Mouse (Mus musculus): Measurements from ENCODE around the gene Fam13c.

The Fam13c gene

GRCm38 (mm10) chr10:70519640-70520099 lies 79.4 kb downstream of the Fam13c start:
- no peak for DNase-seq (ENCODE audit: extremely low spot score, low read depth, low spot score)

GRCm38 (mm10) chr10:70520143-70521131 lies 80.2 kb downstream of the Fam13c start:
- peak; percentile 56 for DNase-seq (ENCODE audit: extremely low spot score, low read depth, low spot score)

DNA sequence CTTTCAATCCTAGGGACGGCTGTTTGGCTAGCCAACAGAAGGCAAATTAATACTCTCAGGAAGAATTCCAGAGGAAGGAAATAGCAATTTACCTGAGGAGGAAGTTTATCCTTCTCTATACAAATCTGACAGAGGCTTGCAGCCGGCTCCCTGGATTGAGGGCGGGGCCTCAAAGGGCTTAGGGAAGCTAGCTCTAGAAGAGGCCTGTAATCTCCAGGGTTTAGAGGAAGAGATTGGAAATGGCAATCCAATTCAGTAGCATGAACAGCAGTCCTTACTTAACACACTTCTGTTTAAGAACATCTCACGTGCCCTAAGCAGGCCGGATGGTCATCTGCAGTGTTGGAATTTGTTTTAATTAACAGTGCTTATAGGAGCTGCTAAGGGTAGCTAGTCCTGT lies 81.1 kb downstream of the Fam13c start:
- no peak for DNase-seq (ENCODE audit: extremely low spot score, low read depth, low spot score)

- DNase-seq (ENCODE audit: extremely low spot score, low read depth, low spot score), result no peak
Observed at GRCm38 (mm10) chr10:70530185-70530823, 90.0 kb downstream of the Fam13c start.

DNA sequence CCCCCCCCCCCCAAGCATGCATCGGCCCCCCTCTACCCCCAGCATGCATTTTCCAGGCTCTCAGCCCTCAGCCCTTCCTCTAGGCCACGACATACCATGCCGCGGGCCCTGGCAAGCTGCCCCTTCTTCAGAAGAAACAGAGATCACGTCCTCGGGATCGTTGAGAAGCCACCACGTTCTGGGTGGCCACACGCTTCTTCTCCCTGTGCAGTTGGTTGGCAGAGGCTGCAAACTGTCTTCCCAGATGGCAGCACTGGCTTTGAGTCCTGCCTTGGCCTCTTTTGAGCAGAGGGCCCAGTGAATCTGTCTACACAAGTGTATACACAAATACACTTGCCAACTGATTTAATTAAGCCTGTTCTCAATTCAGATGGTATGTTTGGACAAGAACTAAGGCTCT lies 92.0 kb downstream of the Fam13c start:
- no peak for DNase-seq (ENCODE audit: extremely low spot score, low read depth, low spot score)

DNA sequence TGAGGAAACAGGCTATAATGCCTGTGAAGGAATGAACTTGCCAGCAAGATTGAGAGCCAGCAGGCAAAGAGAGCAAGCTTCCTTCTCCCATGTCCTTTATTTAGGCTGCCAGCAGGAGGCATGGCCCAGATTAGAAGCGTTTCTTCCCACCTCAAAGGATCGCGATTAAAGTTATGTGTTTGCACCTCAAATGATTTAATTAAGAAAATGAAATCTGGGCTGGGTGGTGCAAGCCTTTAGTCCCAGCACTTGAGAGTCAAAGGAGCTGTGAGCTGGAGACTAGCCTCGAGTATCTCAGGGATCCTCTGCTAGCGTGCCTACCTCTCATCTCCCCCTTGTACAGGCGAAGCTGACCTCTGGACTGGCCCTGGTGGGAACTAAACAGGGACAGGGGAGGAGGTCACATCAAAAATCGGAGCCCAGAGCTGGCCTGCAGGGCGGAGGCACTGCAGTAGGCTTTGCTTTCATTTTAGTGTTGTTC lies 93.1 kb downstream of the Fam13c start:
- no peak for DNase-seq (ENCODE audit: extremely low spot score, low read depth, low spot score)

GRCm38 (mm10) chr10:70533986-70534385 lies 93.7 kb downstream of the Fam13c start:
- no peak for DNase-seq (ENCODE audit: extremely low spot score, low read depth, low spot score)

GRCm38 (mm10) chr10:70534571-70534970 lies 94.3 kb downstream of the Fam13c start:
- no peak for DNase-seq (ENCODE audit: extremely low spot score, low read depth, low spot score)

GRCm38 (mm10) chr10:70535401-70535800 lies 95.1 kb downstream of the Fam13c start:
- no peak for DNase-seq (ENCODE audit: extremely low spot score, low read depth, low spot score)

- no peak for DNase-seq (ENCODE audit: extremely low spot score, low read depth, low spot score)
Observed at GRCm38 (mm10) chr10:70537694-70538093, 97.4 kb downstream of the Fam13c start.

GRCm38 (mm10) chr10:70539251-70539650 lies 99.0 kb downstream of the Fam13c start:
- no peak for DNase-seq (ENCODE audit: extremely low spot score, low read depth, low spot score)

DNA sequence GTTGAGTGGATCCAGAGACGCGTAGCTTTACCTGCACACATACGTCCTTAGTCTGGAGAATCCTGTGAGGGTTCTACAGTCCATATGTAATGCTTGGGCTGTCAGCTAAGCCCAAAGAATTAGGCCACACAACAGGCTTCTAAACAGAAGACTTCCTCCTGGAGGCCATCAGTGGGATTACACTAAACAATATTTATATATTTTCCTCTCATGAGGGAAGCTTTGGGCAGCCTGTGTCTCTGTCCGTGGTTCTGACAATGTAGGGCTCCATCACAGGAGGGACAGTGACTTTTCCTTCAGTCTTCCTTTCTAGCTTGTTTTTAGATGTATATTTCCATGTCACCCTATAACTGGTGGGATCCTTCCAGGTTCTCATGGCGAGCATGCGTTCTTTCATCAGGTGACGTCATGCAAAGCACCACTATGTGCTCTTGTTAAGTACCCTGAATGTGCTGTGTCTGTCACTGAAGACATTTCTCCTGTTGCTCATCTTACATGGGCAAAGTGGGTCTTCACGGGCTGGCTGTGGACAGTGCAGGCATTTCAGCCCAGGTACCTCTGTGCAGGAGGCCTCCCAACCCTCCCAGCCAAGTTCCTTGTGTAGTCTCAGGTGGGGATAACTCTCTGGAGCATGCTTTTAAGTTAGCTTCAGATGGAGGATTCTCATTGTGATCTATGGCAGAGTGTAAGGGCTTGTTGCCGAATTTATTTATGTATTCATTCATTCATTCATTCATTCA lies 100.3 kb downstream of the Fam13c start:
- no peak for DNase-seq (ENCODE audit: extremely low spot score, low read depth, low spot score)

DNA sequence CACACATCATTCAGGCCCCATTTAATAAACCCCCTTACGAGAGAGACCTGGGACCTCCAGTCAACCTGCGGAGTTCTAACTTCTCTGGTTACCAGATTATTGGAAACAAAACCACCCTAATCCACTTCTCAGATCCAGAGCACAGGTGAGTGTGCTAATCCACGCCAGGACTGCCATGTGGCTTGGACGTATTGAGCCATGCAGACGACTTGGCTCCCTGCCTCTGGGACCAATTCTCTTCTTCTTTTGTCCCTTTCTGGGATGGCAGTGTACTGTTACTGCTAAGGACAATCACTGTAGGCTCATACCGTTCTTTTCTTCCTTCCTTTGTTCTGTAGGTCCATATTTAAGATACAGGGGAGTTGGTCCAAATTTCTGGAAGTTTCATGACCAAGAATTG lies 102.6 kb downstream of the Fam13c start:
- no peak for DNase-seq (ENCODE audit: extremely low spot score, low read depth, low spot score)

- no peak for DNase-seq (ENCODE audit: extremely low spot score, low read depth, low spot score)
Observed at GRCm38 (mm10) chr10:70552531-70552930, 112.2 kb downstream of the Fam13c start.

GRCm38 (mm10) chr10:70563636-70564035 lies 123.4 kb downstream of the Fam13c start:
- DNase-seq (ENCODE audit: extremely low spot score, low read depth, low spot score), result peak; percentile 31

GRCm38 (mm10) chr10:70581556-70582211 lies 141.4 kb downstream of the Fam13c start:
- DNase-seq (ENCODE audit: extremely low spot score, low read depth, low spot score), result no peak

GRCm38 (mm10) chr10:70584171-70584570 lies 143.9 kb downstream of the Fam13c start:
- no peak for DNase-seq (ENCODE audit: extremely low spot score, low read depth, low spot score)

DNA sequence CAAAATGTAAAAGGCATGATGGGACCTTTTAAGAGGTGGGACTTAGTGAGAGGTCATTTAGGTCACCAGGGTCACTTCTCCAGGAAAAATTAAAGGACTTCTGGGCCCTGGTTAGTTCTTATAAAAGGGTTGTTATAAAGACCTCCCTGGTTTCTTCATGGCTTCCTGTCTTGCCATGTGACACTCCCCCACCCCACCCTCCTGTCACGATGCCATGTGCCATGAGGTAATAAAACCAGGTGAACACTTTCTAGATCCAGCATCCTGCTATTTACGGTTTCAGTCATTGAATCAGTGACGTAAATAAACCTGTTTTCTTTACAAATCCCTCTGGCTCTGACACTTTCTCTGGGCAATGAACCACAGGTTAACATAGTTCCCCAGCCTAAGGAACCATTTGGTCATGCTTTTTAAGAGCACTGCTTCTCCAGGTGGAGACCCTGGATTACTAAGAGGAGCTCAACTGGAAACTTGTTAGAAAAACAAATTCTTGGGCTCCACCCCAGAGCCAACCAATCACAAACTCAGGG lies 146.7 kb downstream of the Fam13c start:
- no peak for DNase-seq (ENCODE audit: extremely low spot score, low read depth, low spot score)

GRCm38 (mm10) chr10:70594007-70594406 lies 153.7 kb downstream of the Fam13c start:
- no peak for DNase-seq (ENCODE audit: extremely low spot score, low read depth, low spot score)

DNA sequence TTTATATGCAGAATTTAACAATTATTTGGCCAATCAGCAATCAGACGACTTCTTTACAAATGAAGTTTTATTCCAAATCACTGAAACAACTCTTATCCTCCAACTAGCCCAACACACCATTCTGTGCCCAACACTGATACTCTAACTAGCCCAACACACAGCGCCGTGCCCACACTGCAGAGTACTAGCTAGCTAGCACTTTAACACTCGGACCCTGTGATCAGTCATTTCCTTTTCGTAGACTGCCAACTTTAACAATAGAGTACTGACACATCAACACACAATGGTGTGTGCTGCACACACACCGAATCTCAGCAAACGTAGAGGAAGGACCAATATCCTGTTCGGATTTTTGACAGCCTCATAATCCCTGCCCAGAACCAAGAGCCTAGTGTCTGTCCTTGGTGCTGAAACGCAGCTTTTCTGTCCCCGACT lies 157.8 kb downstream of the Fam13c start:
- DNase-seq (ENCODE audit: extremely low spot score, low read depth, low spot score), result peak; percentile 67
